Mouse (Mus musculus): ENCODE measurements around the gene Nupl1.

Gene Nupl1

GRCm38 (mm10) chr14:60152373-60152772 lies 98.9 kb downstream of the Nupl1 start:
- DNase-seq (ENCODE audit: low spot score), result no peak

- no peak for DNase-seq (ENCODE audit: low spot score)
These were observed 102.3 kb downstream of the Nupl1 start for GRCm38 (mm10) chr14:60148893-60149292.

DNA sequence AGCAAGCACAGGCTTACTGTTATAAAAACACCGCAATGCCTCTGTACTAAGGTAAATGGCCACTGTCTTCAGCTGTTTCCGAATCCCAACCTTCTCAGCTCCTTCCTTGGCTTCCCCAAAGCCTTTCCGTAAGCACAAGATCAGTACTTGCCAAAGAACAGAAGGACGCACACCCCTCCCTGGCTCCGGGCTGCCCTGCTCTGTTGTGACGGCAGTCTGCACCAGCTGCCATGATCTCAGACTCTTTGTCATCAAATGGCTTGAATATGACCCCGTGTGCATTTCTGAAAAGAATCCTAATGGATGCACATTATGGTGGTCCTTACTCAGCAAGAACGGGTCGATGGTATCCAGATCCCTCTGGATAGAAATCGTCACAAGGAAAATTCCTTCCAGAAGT lies 108.0 kb downstream of the Nupl1 start:
- no peak for DNase-seq (ENCODE audit: low spot score)

DNA sequence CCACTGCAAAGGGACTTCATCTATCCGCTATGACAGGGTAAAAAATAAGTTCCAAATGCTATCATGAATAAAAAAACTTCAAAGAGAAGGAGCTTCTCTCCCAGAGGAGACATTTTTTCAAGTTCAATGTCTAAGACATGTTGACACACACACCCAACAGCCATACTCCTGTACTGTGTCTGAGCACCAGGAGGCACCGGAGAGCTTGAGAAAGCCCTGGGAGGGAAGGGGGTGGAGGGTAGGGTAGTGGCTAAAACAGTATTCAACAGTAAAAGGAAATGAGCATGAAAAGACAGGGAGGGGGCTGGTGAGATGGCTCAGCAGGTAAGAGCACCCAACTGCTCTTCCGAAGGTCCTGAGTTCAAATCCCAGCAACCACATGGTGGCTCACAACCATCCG lies 112.9 kb downstream of the Nupl1 start:
- DNase-seq (ENCODE audit: low spot score), result no peak

- no peak for DNase-seq (ENCODE audit: low spot score)
These were observed 113.4 kb downstream of the Nupl1 start for GRCm38 (mm10) chr14:60137812-60138211.

DNA sequence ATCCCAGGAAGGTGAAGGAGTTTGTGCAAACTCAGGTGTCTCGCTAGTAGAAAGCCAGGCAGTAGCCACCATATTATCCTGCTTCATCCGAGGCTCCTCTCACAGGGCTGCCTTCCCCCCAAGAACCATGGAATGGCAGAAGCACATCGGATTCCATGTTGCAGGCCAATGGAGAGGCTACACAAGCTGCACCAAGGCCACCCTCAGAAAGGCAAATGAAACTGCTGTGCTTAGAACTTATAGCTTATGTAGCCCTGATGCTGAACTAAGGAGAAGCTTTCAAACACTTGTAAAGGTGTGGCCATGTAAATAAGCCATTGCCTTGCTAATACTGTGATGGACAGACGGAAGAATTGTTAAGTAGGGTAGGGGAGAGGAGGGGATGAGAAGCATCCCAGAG lies 115.4 kb downstream of the Nupl1 start:
- DNase-seq (ENCODE audit: low spot score), result no peak

- no peak for DNase-seq (ENCODE audit: low spot score)
These were observed 116.5 kb downstream of the Nupl1 start for GRCm38 (mm10) chr14:60134720-60135119.
